Mouse (Mus musculus): ENCODE measurements at regions not wholly inside any gene's neighbourhood (a gene's known extent, or its start where the extent isn't known, plus 50 kb on each side); places are given as distances from the start of the nearest gene placed in this dataset.

DNA sequence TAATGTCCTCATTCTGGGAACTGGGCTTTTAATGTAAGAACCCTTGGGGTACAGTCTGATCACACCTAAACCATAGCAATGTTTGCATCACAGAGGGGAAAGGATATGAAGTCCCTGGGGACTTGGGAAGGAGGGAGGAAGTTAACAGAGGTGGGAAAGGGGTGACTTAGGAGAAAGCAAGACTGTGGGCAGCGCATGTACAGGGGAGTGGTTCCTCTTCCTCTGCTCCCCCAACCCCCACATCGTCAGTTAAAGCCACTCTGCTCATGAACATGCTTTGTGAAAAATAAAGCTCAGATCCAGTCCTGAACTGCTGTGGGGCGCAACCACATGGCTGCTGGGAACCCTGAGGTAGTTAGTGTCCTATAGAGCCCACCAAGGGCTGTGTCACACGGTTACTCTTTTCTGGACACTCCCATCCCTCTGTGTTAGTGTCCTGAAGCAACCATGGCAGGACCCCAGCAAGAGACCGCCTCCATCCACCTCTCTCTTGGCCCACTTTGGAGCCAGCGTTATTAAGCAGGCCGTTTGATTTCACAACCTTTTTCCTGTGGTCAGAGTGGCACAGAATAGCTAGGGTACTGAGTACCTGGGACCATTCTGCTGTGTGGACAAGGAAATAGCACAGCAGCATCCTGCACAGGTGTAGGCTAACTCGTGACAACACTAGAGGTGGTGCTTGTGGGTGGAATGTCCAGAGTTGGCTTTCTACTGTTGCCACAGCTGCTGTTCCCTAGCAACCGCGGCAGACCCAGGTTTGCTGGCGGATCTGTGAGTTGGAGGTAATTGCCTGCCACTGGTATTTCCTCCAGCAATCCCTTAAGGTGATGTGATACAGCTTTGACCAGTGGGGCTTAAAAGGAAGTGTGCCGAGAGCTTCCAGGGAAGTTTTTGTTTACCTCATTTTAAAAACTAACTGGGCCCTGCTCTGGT, 50.3 kb upstream of the Cpeb4 start:
- Histone ChIP-seq H3K27me3 (ENCODE audit: control insufficient read depth, insufficient read depth, low read length) (no peaks in the 10 kb centered on the region), H3K9me3 (ENCODE audit: control insufficient read depth, low read length) (no peaks in the 10 kb centered on the region), H3K36me3 (ENCODE audit: control insufficient read depth, insufficient read depth, low read length) (no peaks in the 10 kb centered on the region), H3K9ac (replicated peaks; ENCODE audit: low read depth, low read length) (no peak overlapping the region), H3K4me1 (ENCODE audit: control insufficient read depth, insufficient read depth, low read length) (no peaks in the 10 kb centered on the region), H3K4me3 (ENCODE audit: low read depth, low read length) (no peak overlapping the region), H3K4me2 (ENCODE audit: low read depth, low read length) (no peak overlapping the region), H3K27ac (ENCODE audit: low read depth, low read length) (no peak overlapping the region)
- WGBS: 62% methylated on average over 12 of the region's 12 CpGs
- peak; percentile 10; the same call in 1 of the 2 replicates for ATAC-seq (ENCODE audit: low read depth)
